Mouse (Mus musculus) adrenal gland, postnatal 36 days (tissue): ENCODE measurements around the gene Gcdh. TPM values are rescaled to one million over a fixed set of nuclear protein-coding genes. Genes with fewer than 3 reads are reported as not detected.

Experiments used
- microRNA-seq: library from miRNA; unstranded; fragments of <30 nt; microRNA quantifications from one replicate; pipeline ENCODE4 v1.2.0, GENCODE M21; 2021
- total RNA-seq, 2 experiments: library from RNA; stranded (reverse); gene quantifications; 2 replicates each; pipeline ENCODE4 v1.2.3; 2021

The Gcdh gene
- total RNA-seq, 2 experiments from 2014 or later: 41.9 to 53.8 TPM

Small RNAs within 50 kb of the gene (microRNA-seq; reads per million reads assigned to microRNA genes)
- gene Gm24197 (0.75 reads per million), gene Mir7069 (4.2 reads per million, percentile 12 among the genes with 10 or more reads in this experiment)

Other genes with a start within 250 kb of the Gcdh start
- 10 to 100 TPM; 33.9 to 37.4 TPM for gene Ier2, start 231.1 kb downstream of the Gcdh start, total RNA-seq
- 10 to 100 TPM; 63.8 to 83.7 TPM for gene Trmt1, start 207.6 kb downstream of the Gcdh start, total RNA-seq
- gene Nacc1, start 206.1 kb downstream of the Gcdh start, total RNA-seq: 10 to 100 TPM; 73.9 to 80.0 TPM
- 1 to 10 TPM; 2.5 to 2.9 TPM for gene Lyl1, start 192.5 kb downstream of the Gcdh start, total RNA-seq
- under 1 TPM in 1 of 2 experiments, not detected in 1; 0.46 TPM for gene G430095P16Rik, start 170.9 kb downstream of the Gcdh start, total RNA-seq
- gene Nfix, start 93.6 kb downstream of the Gcdh start, total RNA-seq: 100 to 1,000 TPM in 1 of 2 experiments, 10 to 100 TPM in 1; 99.9 to 108 TPM
- 1 to 10 TPM; 9.1 to 10.0 TPM for gene Dand5, start 71.1 kb downstream of the Gcdh start, total RNA-seq
- gene Gadd45gip1, start 62.4 kb downstream of the Gcdh start, total RNA-seq: 10 to 100 TPM; 63.3 to 70.5 TPM
- 100 to 1,000 TPM; 116 to 119 TPM for gene Rad23a, start 53.3 kb downstream of the Gcdh start, total RNA-seq
- gene Calr, start 47.0 kb downstream of the Gcdh start, total RNA-seq: 100 to 1,000 TPM; 569 to 727 TPM
- gene Farsa, start 36.9 kb downstream of the Gcdh start, total RNA-seq: 10 to 100 TPM; 62.1 to 69.2 TPM
- gene Syce2, start 21.8 kb downstream of the Gcdh start, total RNA-seq: 10 to 100 TPM in 1 of 2 experiments, 1 to 10 TPM in 1; 8.7 to 11.5 TPM
- gene Klf1, start 8.0 kb upstream of the Gcdh start, total RNA-seq: under 1 TPM in 1 of 2 experiments, not detected in 1; 0.20 TPM
- gene Dnase2a, start 14.6 kb upstream of the Gcdh start, total RNA-seq: 10 to 100 TPM in 1 of 2 experiments, 1 to 10 TPM in 1; 9.5 to 10.3 TPM
- gene Mast1, start 43.4 kb upstream of the Gcdh start, total RNA-seq: 1 to 10 TPM; 1.0 to 1.3 TPM
- not detected for gene Rtbdn, start 53.1 kb upstream of the Gcdh start, total RNA-seq
- gene Gm49661, start 75.5 kb upstream of the Gcdh start, total RNA-seq: 1 to 10 TPM in 1 of 2 experiments, not detected in 1; 1.5 TPM
- 100 to 1,000 TPM; 651 to 659 TPM for gene Prdx2, start 75.7 kb upstream of the Gcdh start, total RNA-seq
- 100 to 1,000 TPM; 109 to 136 TPM for gene Rnaseh2a, start 75.8 kb upstream of the Gcdh start, total RNA-seq
- 100 to 1,000 TPM in 1 of 2 experiments, 10 to 100 TPM in 1; 71.5 to 139 TPM for gene Junb, start 84.8 kb upstream of the Gcdh start, total RNA-seq
- 1 to 10 TPM; 7.0 to 8.2 TPM for gene Hook2, start 96.7 kb upstream of the Gcdh start, total RNA-seq
- not detected for gene Best2, start 120.6 kb upstream of the Gcdh start, total RNA-seq
- 10 to 100 TPM; 91.0 to 93.4 TPM for gene Asna1, start 131.4 kb upstream of the Gcdh start, total RNA-seq
- gene Trir, start 132.9 kb upstream of the Gcdh start, total RNA-seq: 100 to 1,000 TPM; 157 to 178 TPM
- gene Tnpo2, start 143.0 kb upstream of the Gcdh start, total RNA-seq: 10 to 100 TPM; 76.4 to 88.2 TPM
- gene Fbxw9, start 166.1 kb upstream of the Gcdh start, total RNA-seq: 10 to 100 TPM; 13.0 to 20.5 TPM
- gene Gm5741, start 174.1 kb upstream of the Gcdh start, total RNA-seq: 1 to 10 TPM in 1 of 2 experiments, not detected in 1; 1.2 TPM
- 10 to 100 TPM; 32.2 to 32.7 TPM for gene Dhps, start 177.8 kb upstream of the Gcdh start, total RNA-seq
- 10 to 100 TPM; 69.1 to 79.6 TPM for gene Wdr83os, start 186.8 kb upstream of the Gcdh start, total RNA-seq
- 10 to 100 TPM; 20.5 to 25.5 TPM for gene Wdr83, start 187.4 kb upstream of the Gcdh start, total RNA-seq
- gene Man2b1, start 189.3 kb upstream of the Gcdh start, total RNA-seq: 10 to 100 TPM; 38.1 to 45.5 TPM
- 1 to 10 TPM; 1.3 to 1.4 TPM for gene Zfp791, start 229.2 kb upstream of the Gcdh start, total RNA-seq